Mouse (Mus musculus): Measurements from ENCODE around the gene Cacna1a. TPM values are rescaled to one million over a fixed set of nuclear protein-coding genes. Genes with fewer than 3 reads are reported as not detected.
A peak's percentile ranks its signal among the peaks of the same experiment; 100 is the strongest.

The Cacna1a gene
- total and polyA plus RNA-seq, 2 experiments from 2014 or later: 8.6 to 31.1 TPM

DNA sequence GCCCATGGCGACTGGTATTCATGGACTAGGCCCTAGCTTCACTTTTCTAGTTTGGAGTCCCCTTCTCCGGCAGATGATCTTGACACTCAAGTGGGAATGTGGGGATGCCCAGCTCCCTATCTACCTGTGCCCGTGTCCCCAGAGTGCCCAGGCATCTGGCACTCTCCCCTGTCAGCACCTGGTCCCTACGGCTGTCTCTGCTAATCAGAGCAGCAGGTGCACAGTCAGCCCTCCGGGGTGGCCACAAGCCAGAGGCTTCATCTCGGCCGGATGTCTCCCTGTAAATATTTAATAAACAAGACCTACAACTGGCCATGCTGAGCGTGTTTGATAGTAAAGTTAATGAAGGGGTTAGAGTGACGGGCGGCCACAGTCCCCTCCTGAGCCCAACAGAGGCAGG lies 47.1 kb downstream of the Cacna1a start:
- Histone ChIP-seq H3K4me3 (ENCODE audit: low read depth, low read length) (no peak overlapping the region), H3K36me3 (ENCODE audit: insufficient read depth) (no peaks in the 10 kb centered on the region), H3K27me3 (ENCODE audit: insufficient read depth, low read length) (no peaks in the 10 kb centered on the region), H3K4me1 (ENCODE audit: insufficient read depth) (no peaks in the 10 kb centered on the region), H3K27ac (ENCODE audit: low read depth, low read length) (no peak overlapping the region), H3K9me3 (ENCODE audit: low read length) (no peaks in the 10 kb centered on the region), H3K4me2 (ENCODE audit: low read depth) (no peak overlapping the region), H3K9ac (no peak overlapping the region)
- no peak for TF ChIP-seq CTCF (IDR thresholded peaks at IDR 0.05; ENCODE audit: low read depth)
- WGBS: 83% methylated on average over 10 of the region's 10 CpGs
- ATAC-seq (no peak), DNase-seq (no peak)

DNA sequence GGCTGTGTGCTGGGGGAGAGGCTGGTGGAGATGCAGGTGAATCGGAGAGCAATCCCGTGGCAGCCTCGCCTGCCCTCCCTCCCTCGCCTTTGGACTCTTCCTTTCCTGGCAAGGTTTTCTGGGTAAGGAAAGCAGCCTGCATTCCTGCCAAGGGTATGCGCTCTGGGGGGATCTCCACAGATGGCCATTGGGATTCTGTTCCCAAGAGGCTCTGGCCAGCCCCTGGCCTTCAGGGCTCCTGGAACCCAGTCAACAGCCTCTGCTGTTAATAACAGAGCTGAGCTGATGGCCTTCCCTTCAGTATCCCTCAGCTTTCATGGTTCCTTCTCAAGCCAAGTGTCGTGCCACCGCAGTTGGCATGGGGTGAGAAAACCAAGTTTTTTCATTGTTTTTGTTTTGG lies 51.6 kb downstream of the Cacna1a start:
- peaks cover 8% of the 10 kb centered on the region for H3K36me3 ChIP-seq (ENCODE audit: insufficient read depth)
- TF ChIP-seq CTCF (IDR thresholded peaks at IDR 0.05; ENCODE audit: low read depth): no peak
- H3K4me3 ChIP-seq (ENCODE audit: low read depth, low read length): no peak overlapping the region
- no peak for DNase-seq
- no peaks in the 10 kb centered on the region for H3K27me3 ChIP-seq (ENCODE audit: insufficient read depth, low read length)
- H3K4me1 ChIP-seq (ENCODE audit: insufficient read depth): no peaks in the 10 kb centered on the region
- no peak overlapping the region for H3K27ac ChIP-seq (ENCODE audit: low read depth, low read length)
- no peak for ATAC-seq
- H3K9ac ChIP-seq: no peak overlapping the region
- WGBS: 66% methylated on average over 7 of the region's 7 CpGs
- H3K9me3 ChIP-seq (ENCODE audit: low read length): no peaks in the 10 kb centered on the region
- H3K4me2 ChIP-seq (ENCODE audit: low read depth): no peak overlapping the region

DNA sequence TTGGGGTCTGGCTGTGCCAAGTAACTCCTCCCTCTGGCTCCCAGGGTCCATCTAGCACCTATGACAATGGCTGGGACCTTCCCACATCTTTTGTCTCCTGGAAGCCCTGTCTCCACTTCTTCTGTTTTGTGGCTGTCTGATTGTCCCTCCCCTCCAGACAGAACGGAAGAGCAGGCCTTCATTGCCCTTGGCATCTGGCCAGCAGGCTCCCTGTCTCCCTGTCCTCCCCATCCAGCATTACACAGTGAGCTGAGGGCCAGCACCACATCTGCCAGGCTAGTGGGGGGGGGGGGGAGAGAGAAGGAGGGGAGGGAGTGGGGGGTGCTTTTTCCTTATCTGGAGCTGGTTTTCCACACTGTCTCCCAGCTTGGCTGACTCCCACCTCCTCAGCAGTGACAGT lies 53.8 kb downstream of the Cacna1a start:
- no peaks in the 10 kb centered on the region for H3K4me1 ChIP-seq (ENCODE audit: insufficient read depth)
- DNase-seq: no peak

DNA sequence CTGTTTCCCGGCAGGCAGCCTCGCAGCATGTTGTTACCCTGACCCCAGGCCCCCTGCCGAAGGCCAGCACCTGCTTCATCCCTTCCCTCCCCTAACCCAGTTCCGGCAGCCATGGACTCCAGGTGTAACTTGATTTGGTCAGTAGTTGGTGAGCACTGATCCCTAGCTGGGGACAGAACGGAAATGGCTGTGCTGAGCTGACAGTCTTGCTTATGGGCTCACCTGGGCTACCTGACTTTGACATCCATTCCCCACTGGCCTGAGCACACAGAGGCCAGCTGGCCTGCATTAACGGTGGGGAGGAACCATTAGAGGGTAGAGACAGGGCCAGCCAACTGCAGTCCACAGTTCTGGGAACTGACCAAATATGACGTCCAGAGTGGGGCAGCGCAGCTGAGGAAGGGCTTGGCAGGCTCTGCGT lies 58.3 kb downstream of the Cacna1a start:
- H3K9ac ChIP-seq: no peak overlapping the region
- WGBS: 85% methylated on average over 9 of the region's 9 CpGs
- TF ChIP-seq CTCF (IDR thresholded peaks at IDR 0.05; ENCODE audit: low read depth): no peak
- no peaks in the 10 kb centered on the region for H3K27me3 ChIP-seq (ENCODE audit: insufficient read depth, low read length)
- DNase-seq (no peak), ATAC-seq (no peak)
- H3K27ac ChIP-seq (ENCODE audit: low read depth, low read length): no peak overlapping the region
- no peaks in the 10 kb centered on the region for H3K9me3 ChIP-seq (ENCODE audit: low read length)
- no peak overlapping the region for H3K4me3 ChIP-seq (ENCODE audit: low read depth, low read length)
- no peaks in the 10 kb centered on the region for H3K4me1 ChIP-seq (ENCODE audit: insufficient read depth)
- H3K36me3 ChIP-seq (ENCODE audit: insufficient read depth): peaks cover 12% of the 10 kb centered on the region
- no peak overlapping the region for H3K4me2 ChIP-seq (ENCODE audit: low read depth)

More for the DNA sequence above, 53.8 kb downstream of the Cacna1a start:
- no peak overlapping the region for H3K4me2 ChIP-seq (ENCODE audit: low read depth)
- H3K4me3 ChIP-seq (ENCODE audit: low read depth, low read length): no peak overlapping the region
- 0% methylated on average over 1 of the region's 1 CpGs for WGBS
- TF ChIP-seq CTCF (IDR thresholded peaks at IDR 0.05; ENCODE audit: low read depth): no peak
- no peaks in the 10 kb centered on the region for H3K27me3 ChIP-seq (ENCODE audit: insufficient read depth, low read length)
- no peaks in the 10 kb centered on the region for H3K9me3 ChIP-seq (ENCODE audit: low read length)
- H3K9ac ChIP-seq: no peak overlapping the region
- ATAC-seq: no peak
- H3K27ac ChIP-seq (ENCODE audit: low read depth, low read length): no peak overlapping the region
- peaks cover 8% of the 10 kb centered on the region for H3K36me3 ChIP-seq (ENCODE audit: insufficient read depth)

DNA sequence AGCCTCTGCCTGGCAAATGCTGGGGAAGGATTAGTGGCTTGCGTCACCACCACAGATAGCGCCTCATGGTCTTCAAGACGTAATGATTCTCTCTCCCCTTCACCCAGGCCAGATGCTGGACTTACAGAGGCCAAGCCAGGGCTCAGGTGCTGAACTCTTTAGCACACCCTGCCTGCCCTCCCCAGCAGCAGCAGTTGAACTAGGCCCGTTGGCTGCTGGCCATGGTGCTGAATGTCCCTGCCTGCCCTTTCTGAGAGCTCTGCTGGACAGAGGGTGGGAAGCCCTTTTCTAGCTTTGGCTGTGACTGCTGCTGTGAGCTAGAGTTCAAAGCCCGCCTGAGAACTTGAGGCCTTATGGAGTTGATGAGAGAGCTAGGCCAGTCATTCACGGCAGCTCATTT lies 66.3 kb downstream of the Cacna1a start:
- Histone ChIP-seq H3K4me3 (ENCODE audit: low read depth, low read length) (no peak overlapping the region), H3K4me2 (ENCODE audit: low read depth) (no peak overlapping the region), H3K9me3 (ENCODE audit: low read length) (no peaks in the 10 kb centered on the region), H3K36me3 (ENCODE audit: insufficient read depth) (0 out of 2 replicates have a peak, but pooled peaks cover 4% of the 10 kb centered on the region), H3K9ac (no peak overlapping the region), H3K4me1 (ENCODE audit: insufficient read depth) (no peaks in the 10 kb centered on the region), H3K27me3 (ENCODE audit: insufficient read depth, low read length) (no peaks in the 10 kb centered on the region), H3K27ac (ENCODE audit: low read depth, low read length) (no peak overlapping the region)
- DNase-seq (no peak), ATAC-seq (no peak)
- no peak for TF ChIP-seq CTCF (IDR thresholded peaks at IDR 0.05; ENCODE audit: low read depth)
- 50% methylated on average over 6 of the region's 6 CpGs for WGBS

DNA sequence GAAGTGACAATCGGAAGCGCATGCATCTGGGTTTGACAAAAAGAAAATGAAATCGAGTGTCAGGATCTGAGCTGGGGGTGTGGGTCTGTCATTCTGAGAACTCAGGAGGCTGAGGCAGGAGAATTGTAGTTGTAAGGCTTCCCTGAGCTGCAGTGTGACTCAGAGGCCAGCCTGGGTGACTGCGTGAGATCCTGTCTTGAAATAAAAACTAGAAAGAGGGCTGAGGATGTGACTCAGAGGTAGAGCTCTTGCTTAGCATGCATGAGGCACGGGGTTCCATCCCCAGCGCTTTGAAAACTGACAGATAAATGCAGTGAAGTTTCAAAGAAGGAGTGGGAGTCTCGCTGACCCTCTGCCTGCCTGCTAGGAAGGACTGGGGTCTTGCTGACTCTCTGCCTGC lies 70.6 kb downstream of the Cacna1a start:
- ATAC-seq: no peak
- Histone ChIP-seq H3K36me3 (ENCODE audit: insufficient read depth) (peaks cover 24% of the 10 kb centered on the region), H3K9ac (peak overlapping the region; percentile 3; the same call in 1 of the 2 replicates), H3K9me3 (ENCODE audit: low read length) (0 out of 2 replicates have a peak, but pooled peaks cover 5% of the 10 kb centered on the region), H3K27ac (ENCODE audit: low read depth, low read length) (0 out of 2 replicates have a peak overlapping the region, but pooled peaks have one; percentile 21), H3K4me2 (ENCODE audit: low read depth) (no peak overlapping the region), H3K4me3 (ENCODE audit: low read depth, low read length) (no peak overlapping the region), H3K4me1 (ENCODE audit: insufficient read depth) (no peaks in the 10 kb centered on the region), H3K27me3 (ENCODE audit: insufficient read depth, low read length) (no peaks in the 10 kb centered on the region)
- 67% methylated on average over 7 of the region's 7 CpGs for WGBS
- no peak for TF ChIP-seq CTCF (IDR thresholded peaks at IDR 0.05; ENCODE audit: low read depth)
- no peak for DNase-seq

DNA sequence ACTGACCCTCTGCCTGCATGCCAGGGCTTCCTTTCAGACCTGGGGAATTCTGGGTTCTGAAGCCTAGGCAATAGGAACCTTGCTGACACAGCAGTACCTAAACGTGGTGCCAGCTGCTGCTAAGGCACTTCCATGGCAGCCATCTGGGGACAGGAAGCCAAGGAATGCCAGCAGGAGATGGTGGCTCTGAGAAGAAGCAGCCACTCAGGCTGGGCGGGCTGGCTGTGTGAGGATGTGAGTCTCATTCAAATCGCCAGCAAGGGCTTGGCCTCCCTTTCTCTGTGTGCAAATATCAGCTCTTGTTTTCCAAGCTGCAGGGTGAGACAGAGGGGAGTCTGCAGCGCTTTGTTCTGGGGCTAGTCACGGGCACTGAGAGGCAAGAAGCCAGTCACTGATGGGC lies 71.0 kb downstream of the Cacna1a start:
- H3K4me3 ChIP-seq (ENCODE audit: low read depth, low read length): no peak overlapping the region
- peak overlapping the region; percentile 3; the same call in 1 of the 2 replicates for H3K9ac ChIP-seq
- H3K27me3 ChIP-seq (ENCODE audit: insufficient read depth, low read length): no peaks in the 10 kb centered on the region
- H3K4me2 ChIP-seq (ENCODE audit: low read depth): no peak overlapping the region
- ATAC-seq (peak; percentile 83), DNase-seq (peak; percentile 28)
- TF ChIP-seq CTCF (IDR thresholded peaks at IDR 0.05; ENCODE audit: low read depth): no peak
- H3K36me3 ChIP-seq (ENCODE audit: insufficient read depth): peaks cover 27% of the 10 kb centered on the region
- 20% methylated on average over 5 of the region's 5 CpGs for WGBS
- no peaks in the 10 kb centered on the region for H3K4me1 ChIP-seq (ENCODE audit: insufficient read depth)
- 0 out of 2 replicates have a peak, but pooled peaks cover 5% of the 10 kb centered on the region for H3K9me3 ChIP-seq (ENCODE audit: low read length)
- 0 out of 2 replicates have a peak overlapping the region, but pooled peaks have one; percentile 21 for H3K27ac ChIP-seq (ENCODE audit: low read depth, low read length)
